Mouse (Mus musculus) cortical plate, adult 2 months (tissue): ENCODE data around the gene Tbc1d32.
"Not testable (repeated sequence)": the region's sequence is repeated elsewhere in the genome, so short reads cannot be mapped to it uniquely, and the experiment has no call there.

Experiments
- CTCF ChIP-seq: fragments of 200-500 bp; IDR thresholded peaks from 2 replicates; pipeline ENCODE4 v1.5.1; 2011; ENCODE audit warnings: mild to moderate bottlenecking, control low read depth, low read length; ENCODE audit not compliant: insufficient read depth; ENCODE audit errors: extremely low read depth
- POLR2A ChIP-seq: fragments of 200-500 bp; IDR thresholded peaks from 2 replicates; pipeline ENCODE4 v1.6.1; 2011; ENCODE audit warnings: mild to moderate bottlenecking, low read length, control low read depth; ENCODE audit not compliant: insufficient read depth; ENCODE audit errors: extremely low read depth

DNA sequence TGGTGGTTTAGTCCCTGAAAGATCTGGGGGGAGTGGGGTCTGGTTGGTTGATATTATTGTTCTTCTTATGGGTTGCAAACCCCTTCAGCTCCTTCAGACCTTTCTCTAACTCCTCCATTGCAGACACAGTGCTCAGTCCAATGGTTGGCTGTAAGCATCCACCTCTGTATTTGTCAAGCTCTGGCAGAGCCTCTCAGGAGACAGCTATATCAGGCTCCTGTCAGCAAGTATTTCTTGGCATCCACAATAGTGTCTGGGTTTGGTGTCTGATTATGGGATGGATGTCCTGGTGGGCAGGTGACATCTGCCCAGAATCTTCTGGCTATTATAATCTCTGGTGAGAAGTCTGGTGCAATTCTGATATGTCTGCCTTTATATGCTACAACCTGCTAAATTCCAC, 60.8 kb downstream of the Tbc1d32 start:
- TF ChIP-seq CTCF, POLR2A: not testable (repeated sequence)
